Comparison of ENCODE assay signal across 12 mouse cellular contexts in genomic region chr7:122497516-122497915, GRCm38 (mm10).
"Had no signal": no experiment of that assay in that cellular context is flagged by ENCODE, and none has a peak within 500 bp of the region (broad histone marks: within the 10 kb centered on the region; RNA-seq: fewer than 3 reads in every experiment).

No protein-coding gene starts in this region.

- H3K4me3 ChIP-seq: left cerebral cortex, adult 2 months; liver, embryonic 13.5 days; midbrain, embryonic 13.5 days had no signal

- H3K36me3 ChIP-seq: liver, embryonic 13.5 days; midbrain, embryonic 13.5 days had no signal

- H3K9ac ChIP-seq: liver, embryonic 13.5 days; lung, embryonic 14.5 days; midbrain, embryonic 13.5 days had no signal

- H3K27ac ChIP-seq: left cerebral cortex, adult 2 months; liver, embryonic 13.5 days; macrophage; midbrain, embryonic 13.5 days had no signal

- H3K27me3 ChIP-seq: liver, embryonic 13.5 days; midbrain, embryonic 13.5 days had no signal

- DNase-seq: kidney, adult 8-10 months; kidney, postnatal 14 days; layer of hippocampus, postnatal 36 days; liver, embryonic 13.5 days; lung, embryonic 14.5 days; thymus, adult 18-20 months; thymus, postnatal 36 days had no signal

- H3K4me1 ChIP-seq: liver, embryonic 13.5 days had no signal

- ATAC-seq: lung, postnatal 0 days; midbrain, embryonic 13.5 days; midbrain, embryonic 16.5 days had no signal

- H3K4me2 ChIP-seq: liver, embryonic 13.5 days; lung, embryonic 14.5 days; midbrain, embryonic 13.5 days had no signal

- H3K9me3 ChIP-seq: liver, embryonic 13.5 days; midbrain, embryonic 13.5 days had no signal
